ENCODE assay signal across 8 mouse cellular contexts in genomic region chr10:71292254-71292653, GRCm38 (mm10). TPM values are rescaled to one million over a fixed set of nuclear protein-coding genes. Genes with fewer than 3 reads are reported as not detected.
DNase-seq lines count a peak whose midpoint lies in the region; ATAC-seq and TF ChIP-seq lines count a peak whose summit lies in the region.

No protein-coding gene starts in this region.

- no peaks in the 10 kb centered on the region for H3K36me3 ChIP-seq in forebrain, embryonic 12.5 days (replicated peaks)
- no peaks in the 10 kb centered on the region for H3K36me3 ChIP-seq in forebrain, embryonic 15.5 days
- H3K36me3 ChIP-seq in C2C12 (ENCODE audit: control insufficient read depth, insufficient read depth), result no peaks in the 10 kb centered on the region
- H3K36me3 ChIP-seq in hindbrain, embryonic 12.5 days, result no peaks in the 10 kb centered on the region
- H3K36me3 ChIP-seq in myocyte (ENCODE audit: control insufficient read depth, insufficient read depth), result no peaks in the 10 kb centered on the region

- H3K79me2 ChIP-seq in C2C12 (ENCODE audit: control insufficient read depth, insufficient read depth) (no peaks in the 10 kb centered on the region), myocyte (ENCODE audit: control insufficient read depth, insufficient read depth) (no peaks in the 10 kb centered on the region)

- no peak overlapping the region for H3K4me3 ChIP-seq in forebrain, embryonic 12.5 days (replicated peaks)
- H3K4me3 ChIP-seq in forebrain, embryonic 15.5 days, result no peak overlapping the region
- no peak overlapping the region for H3K4me3 ChIP-seq in C2C12 (ENCODE audit: insufficient read depth, poor library complexity, severe bottlenecking)
- H3K4me3 ChIP-seq in hindbrain, embryonic 12.5 days, result no peak overlapping the region
- H3K4me3 ChIP-seq in myocyte, result no peak overlapping the region

- no peak; the same call in 1 of the 2 replicates for ATAC-seq in forebrain, embryonic 12.5 days (ENCODE audit: low FRiP score)
- ATAC-seq in forebrain, embryonic 15.5 days (replicated peaks), result no peak; the same call in 1 of the 2 replicates
- peak; percentile 71; the same call in 1 of the 2 replicates for ATAC-seq in hindbrain, embryonic 12.5 days (ENCODE audit: low FRiP score)

- WGBS in forebrain, embryonic 12.5 days, result 25% methylated on average over 5 of the region's 11 CpGs
- 10% methylated on average over 9 of the region's 11 CpGs for WGBS in forebrain, embryonic 15.5 days
- WGBS in hindbrain, embryonic 12.5 days, result 27% methylated on average over 4 of the region's 11 CpGs

- no peaks in the 10 kb centered on the region for H3K9me3 ChIP-seq in forebrain, embryonic 12.5 days
- no peaks in the 10 kb centered on the region for H3K9me3 ChIP-seq in forebrain, embryonic 15.5 days
- H3K9me3 ChIP-seq in hindbrain, embryonic 12.5 days (replicated peaks), result no peaks in the 10 kb centered on the region

- DNase-seq in right cerebral cortex, postnatal 36 days (ENCODE audit: low spot score in 2 of 2), result no peak
- no peak for DNase-seq in spleen, adult 18-20 months
- no peak for DNase-seq in cerebellum, adult 8-10 months

- H3K4me2 ChIP-seq in forebrain, embryonic 12.5 days, result peak overlapping the region; percentile 36
- H3K4me2 ChIP-seq in forebrain, embryonic 15.5 days (replicated peaks), result no peak overlapping the region
- H3K4me2 ChIP-seq in hindbrain, embryonic 12.5 days (replicated peaks), result peak overlapping the region; percentile 34
- peak overlapping the region; percentile 69 for H3K4me2 ChIP-seq in myocyte (ENCODE audit: low read depth)

- no peak for TF ChIP-seq CTCF in C2C12 (IDR thresholded peaks at IDR 0.05; ENCODE audit: control insufficient read depth, insufficient read depth, insufficient read length)

- no peak for TF ChIP-seq POLR2A in myocyte (IDR thresholded peaks at IDR 0.05; ENCODE audit: insufficient read length, low read depth)

- H3ac ChIP-seq in C2C12 (ENCODE audit: control insufficient read depth, insufficient read length, low read depth) (no peak overlapping the region), myocyte (ENCODE audit: control insufficient read depth, insufficient read length) (no peak overlapping the region)

- H3K79me3 ChIP-seq in C2C12 (ENCODE audit: low read depth), result no peaks in the 10 kb centered on the region

- no peak overlapping the region; the same call in 1 of the 2 replicates for H3K9ac ChIP-seq in forebrain, embryonic 12.5 days
- no peak overlapping the region for H3K9ac ChIP-seq in forebrain, embryonic 15.5 days (replicated peaks)
- no peak overlapping the region for H3K9ac ChIP-seq in hindbrain, embryonic 12.5 days

- peaks cover 8% of the 10 kb centered on the region for H3K4me1 ChIP-seq in forebrain, embryonic 12.5 days
- peaks cover 7% of the 10 kb centered on the region; the same call in 1 of the 2 replicates for H3K4me1 ChIP-seq in forebrain, embryonic 15.5 days
- H3K4me1 ChIP-seq in hindbrain, embryonic 12.5 days, result peaks cover 8% of the 10 kb centered on the region

- H3K27me3 ChIP-seq in forebrain, embryonic 12.5 days, result no peaks in the 10 kb centered on the region
- no peaks in the 10 kb centered on the region for H3K27me3 ChIP-seq in forebrain, embryonic 15.5 days
- no peaks in the 10 kb centered on the region for H3K27me3 ChIP-seq in C2C12 (ENCODE audit: control insufficient read depth, insufficient read depth, insufficient read length)
- H3K27me3 ChIP-seq in hindbrain, embryonic 12.5 days, result no peaks in the 10 kb centered on the region
- H3K27me3 ChIP-seq in myocyte (ENCODE audit: control insufficient read depth, insufficient read depth, insufficient read length), result no peaks in the 10 kb centered on the region

- no peak overlapping the region for H3K27ac ChIP-seq in forebrain, embryonic 12.5 days
- H3K27ac ChIP-seq in forebrain, embryonic 15.5 days (replicated peaks), result no peak overlapping the region
- H3K27ac ChIP-seq in hindbrain, embryonic 12.5 days, result no peak overlapping the region

TF ChIP-seq in C2C12, 6 proteins besides CTCF, POLR2A, EP300 and RAD21:
- peak; percentile 100 for TF ChIP-seq MYOD1 (IDR thresholded peaks at IDR 0.05; ENCODE audit: control insufficient read depth, insufficient read length, low read depth)
- TF ChIP-seq FOSL1 (IDR thresholded peaks at IDR 0.05; ENCODE audit: insufficient read depth, low read length, poor library complexity, severe bottlenecking), result no peak
TF ChIP-seq in C2C12: peak in this region for 1.

TF ChIP-seq in myocyte, 11 proteins besides CTCF, POLR2A, EP300 and RAD21:
- TF ChIP-seq MAX (IDR thresholded peaks at IDR 0.05; ENCODE audit: low read depth) (no peak), SRF (IDR thresholded peaks at IDR 0.05; ENCODE audit: control insufficient read depth, insufficient read length, low read depth) (no peak), USF1 (IDR thresholded peaks at IDR 0.05; ENCODE audit: low read depth) (no peak), CEBPB (IDR thresholded peaks at IDR 0.05; ENCODE audit: insufficient read depth, poor library complexity, severe bottlenecking) (no peak), POLR2AphosphoS2 (IDR thresholded peaks at IDR 0.05; ENCODE audit: insufficient read length, low read depth) (no peak), MYOG (IDR thresholded peaks at IDR 0.05; ENCODE audit: control insufficient read depth in 1 of 3, insufficient read depth in 1 of 3, insufficient read length in 2 of 3, low read depth in 2 of 3) (peak; percentile 91 to 100 (median 100)), E2F4 (IDR thresholded peaks at IDR 0.05; ENCODE audit: insufficient read depth) (no peak), MYOD1 (IDR thresholded peaks at IDR 0.05; ENCODE audit: control insufficient read depth in 1 of 3, insufficient read length in 2 of 3, low read depth in 2 of 3) (peak; percentile 100), TCF3 (IDR thresholded peaks at IDR 0.05; ENCODE audit: insufficient read length, low read depth) (peak; percentile 97), TCF12 (IDR thresholded peaks at IDR 0.05; ENCODE audit: insufficient read depth, poor library complexity, severe bottlenecking) (peak; percentile 100), REST (IDR thresholded peaks at IDR 0.05; ENCODE audit: insufficient read depth, insufficient read length) (no peak)

RNA-seq across cellular contexts. Expression of gene Ube2d1, which starts 7.2 kb away (rescaled TPM):
- polyA plus RNA-seq in forebrain, embryonic 12.5 days (2016; fragmentation: Nextera tagmentation; extraction: Ambion mirVana), result 136 and 153 TPM in 2 replicates
- polyA plus RNA-seq in forebrain, embryonic 15.5 days (2015; fragmentation: Nextera tagmentation; extraction: Ambion mirVana), result 173 and 175 TPM in 2 replicates
- polyA plus RNA-seq in C2C12 (2012; fragmentation: generic; extraction: Trizol), result 34.0 TPM
- 146 and 171 TPM in 2 replicates for polyA plus RNA-seq in hindbrain, embryonic 12.5 days (2016; fragmentation: Nextera tagmentation; extraction: Ambion mirVana)
- polyA plus RNA-seq in myocyte (2012; fragmentation: generic; extraction: Trizol), result 69.3 TPM

RNA-seq across cellular contexts. Expression of gene Cisd1, which starts 52.5 kb away (rescaled TPM):
- polyA plus RNA-seq in forebrain, embryonic 12.5 days (2016; fragmentation: Nextera tagmentation; extraction: Ambion mirVana), result 160 and 169 TPM in 2 replicates
- 239 and 247 TPM in 2 replicates for polyA plus RNA-seq in forebrain, embryonic 15.5 days (2015; fragmentation: Nextera tagmentation; extraction: Ambion mirVana)
- polyA plus RNA-seq in C2C12 (2012; fragmentation: generic; extraction: Trizol) (132 TPM), myocyte (2012; fragmentation: generic; extraction: Trizol) (124 TPM)
- 137 and 154 TPM in 2 replicates for polyA plus RNA-seq in hindbrain, embryonic 12.5 days (2016; fragmentation: Nextera tagmentation; extraction: Ambion mirVana)

RNA-seq across cellular contexts. Expression of gene Tfam, which starts 54.2 kb away (rescaled TPM):
- polyA plus RNA-seq in forebrain, embryonic 12.5 days (2016; fragmentation: Nextera tagmentation; extraction: Ambion mirVana), result 81.1 and 87.0 TPM in 2 replicates
- 61.2 and 63.2 TPM in 2 replicates for polyA plus RNA-seq in forebrain, embryonic 15.5 days (2015; fragmentation: Nextera tagmentation; extraction: Ambion mirVana)
- polyA plus RNA-seq in C2C12 (2012; fragmentation: generic; extraction: Trizol), result 21.0 TPM
- polyA plus RNA-seq in hindbrain, embryonic 12.5 days (2016; fragmentation: Nextera tagmentation; extraction: Ambion mirVana), result 70.6 and 84.4 TPM in 2 replicates
- polyA plus RNA-seq in myocyte (2012; fragmentation: generic; extraction: Trizol), result 26.7 TPM

RNA-seq across cellular contexts. Expression of gene Ipmk, which starts 55.3 kb away (rescaled TPM):
- 24.8 and 25.9 TPM in 2 replicates for polyA plus RNA-seq in forebrain, embryonic 12.5 days (2016; fragmentation: Nextera tagmentation; extraction: Ambion mirVana)
- 17.7 and 19.0 TPM in 2 replicates for polyA plus RNA-seq in forebrain, embryonic 15.5 days (2015; fragmentation: Nextera tagmentation; extraction: Ambion mirVana)
- polyA plus RNA-seq in C2C12 (2012; fragmentation: generic; extraction: Trizol), result 9.2 TPM
- polyA plus RNA-seq in hindbrain, embryonic 12.5 days (2016; fragmentation: Nextera tagmentation; extraction: Ambion mirVana), result 23.4 and 24.8 TPM in 2 replicates
- 7.4 TPM for polyA plus RNA-seq in myocyte (2012; fragmentation: generic; extraction: Trizol)
